Mouse (Mus musculus) ES-CJ7 (cell line): ENCODE measurements around the gene Add2.
A peak's percentile ranks its signal among the peaks of the same experiment; 100 is the strongest.

Source experiments
- DNase-seq: peaks from one replicate; pipeline ENCODE4 v3.0.0; 2011; ENCODE audit warnings: low read depth, low spot score

The Add2 gene

GRCm38 (mm10) chr6:86079323-86079722 lies 50.8 kb downstream of the Add2 start:
- DNase-seq = no peak

GRCm38 (mm10) chr6:86085518-86085917 lies 57.0 kb downstream of the Add2 start:
- peak; percentile 75 for DNase-seq

GRCm38 (mm10) chr6:86086851-86087571 lies 58.5 kb downstream of the Add2 start:
- DNase-seq = no peak

DNA sequence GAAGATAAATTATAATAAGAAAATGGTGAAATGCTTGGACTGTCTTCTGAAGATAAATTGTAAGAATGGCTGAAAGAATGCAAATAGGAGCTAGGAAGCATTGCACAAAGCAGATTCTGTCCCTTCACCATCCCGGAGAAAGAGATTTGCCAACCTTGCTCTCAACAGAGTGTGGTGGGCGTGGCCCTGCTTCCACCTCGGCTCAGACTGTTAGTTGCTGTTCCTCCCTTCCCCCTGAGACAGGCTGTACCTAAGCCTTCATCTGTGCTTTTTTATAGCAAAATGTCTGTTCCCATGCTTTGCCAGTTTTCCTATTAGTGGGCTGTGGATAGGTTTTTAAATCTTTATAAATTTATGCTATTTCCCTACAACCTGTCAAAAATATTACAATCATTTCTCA lies 59.3 kb downstream of the Add2 start:
- DNase-seq = no peak

DNA sequence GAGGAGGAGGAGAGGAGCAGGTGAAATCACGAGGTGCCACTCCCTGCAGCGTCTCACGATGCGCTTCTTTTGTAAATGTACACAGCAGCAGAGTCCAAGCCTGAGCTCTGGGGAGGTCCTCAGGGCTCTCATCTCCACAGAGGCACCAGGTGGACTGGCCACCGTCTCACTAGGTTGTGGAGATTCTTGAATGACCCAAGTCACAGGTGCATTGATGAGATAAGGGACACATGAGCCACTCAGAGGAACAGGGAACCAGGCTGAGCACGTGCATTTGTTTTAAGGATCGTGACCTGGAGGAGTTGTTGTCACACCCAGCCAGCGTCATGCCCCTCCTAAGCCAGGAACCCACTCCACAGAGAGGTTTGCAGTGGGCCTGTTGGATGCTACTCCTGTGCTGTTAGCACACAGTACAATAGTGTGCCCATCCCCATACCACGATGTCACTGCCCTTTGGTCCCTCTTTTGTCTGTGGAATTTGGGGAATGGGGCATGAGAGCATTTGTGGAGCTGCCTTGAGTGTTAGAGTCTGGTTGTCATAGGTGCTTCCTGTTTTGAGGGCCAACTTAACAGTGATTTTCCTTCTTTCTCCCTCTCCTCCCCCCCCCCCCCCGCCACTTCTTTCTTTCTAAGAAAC lies 65.8 kb downstream of the Add2 start:
- DNase-seq = no peak

GRCm38 (mm10) chr6:86095518-86095917 lies 67.0 kb downstream of the Add2 start:
- DNase-seq = no peak

- no peak for DNase-seq
Measured at GRCm38 (mm10) chr6:86096733-86097132, 68.3 kb downstream of the Add2 start.

GRCm38 (mm10) chr6:86097155-86097554 lies 68.7 kb downstream of the Add2 start:
- DNase-seq = no peak

- DNase-seq = peak; percentile 45
Measured at GRCm38 (mm10) chr6:86099003-86099402, 70.5 kb downstream of the Add2 start.

- DNase-seq = no peak
Measured at GRCm38 (mm10) chr6:86101451-86101850, 73.0 kb downstream of the Add2 start.

DNA sequence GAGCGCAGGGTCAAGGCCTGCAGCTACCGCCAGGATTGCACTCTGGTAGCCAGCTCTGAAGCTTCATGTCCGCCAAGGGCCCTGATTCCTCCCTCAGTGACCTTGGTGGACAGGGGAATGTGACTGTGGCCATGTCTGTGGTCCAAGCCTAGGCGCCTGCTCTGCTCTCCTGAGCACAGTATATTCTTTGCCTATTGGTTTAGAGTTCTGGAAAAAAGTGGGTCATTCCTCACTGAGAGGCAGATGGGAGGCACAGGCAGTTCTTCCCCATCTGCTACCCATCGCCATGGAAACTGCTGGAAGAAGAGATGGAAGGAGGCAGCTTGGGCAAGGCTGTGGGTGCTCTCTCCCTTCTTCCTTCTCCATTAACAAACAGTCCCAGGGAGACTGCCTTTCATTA lies 74.4 kb downstream of the Add2 start:
- no peak for DNase-seq

- no peak for DNase-seq
Measured at GRCm38 (mm10) chr6:86103614-86104013, 75.1 kb downstream of the Add2 start.

- no peak for DNase-seq
Measured at GRCm38 (mm10) chr6:86104719-86105118, 76.2 kb downstream of the Add2 start.

DNA sequence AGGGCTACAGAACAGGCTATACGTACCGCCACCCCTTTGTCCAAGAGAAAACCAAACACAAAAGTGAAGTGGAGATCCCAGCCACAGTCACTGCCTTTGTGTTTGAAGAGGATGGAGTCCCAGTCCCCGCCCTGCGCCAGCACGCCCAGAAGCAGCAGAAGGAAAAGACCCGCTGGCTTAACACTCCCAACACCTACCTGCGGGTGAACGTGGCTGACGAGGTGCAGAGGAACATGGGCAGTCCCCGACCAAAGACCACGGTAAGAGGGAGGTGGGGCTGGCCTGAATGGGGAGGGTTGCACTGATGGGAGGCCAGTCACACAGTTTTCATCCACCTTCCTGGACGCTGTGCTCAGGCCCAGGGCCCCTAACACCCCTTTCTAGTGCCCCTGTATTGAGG lies 77.6 kb downstream of the Add2 start:
- no peak for DNase-seq

GRCm38 (mm10) chr6:86107101-86107500 lies 78.6 kb downstream of the Add2 start:
- DNase-seq = no peak

DNA sequence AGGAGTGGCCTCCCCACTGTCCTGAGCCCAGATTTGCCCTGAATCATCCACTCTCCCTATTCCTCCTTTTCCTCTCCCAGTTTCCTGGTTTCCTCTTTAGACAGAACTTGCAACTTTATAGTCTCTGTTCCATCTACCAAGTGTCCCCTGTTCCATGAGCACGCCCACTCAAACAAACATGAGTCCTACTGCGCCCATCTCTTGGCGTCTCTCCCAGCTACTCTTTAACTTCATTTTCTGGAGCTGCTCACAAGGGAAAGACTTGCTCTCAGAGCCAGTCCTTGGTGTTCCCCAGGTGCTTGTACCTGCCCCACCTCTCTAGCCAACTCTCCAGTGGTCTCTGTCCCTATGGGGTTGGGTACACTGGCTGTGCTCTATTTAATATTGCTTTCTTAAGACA lies 87.4 kb downstream of the Add2 start:
- no peak for DNase-seq

DNA sequence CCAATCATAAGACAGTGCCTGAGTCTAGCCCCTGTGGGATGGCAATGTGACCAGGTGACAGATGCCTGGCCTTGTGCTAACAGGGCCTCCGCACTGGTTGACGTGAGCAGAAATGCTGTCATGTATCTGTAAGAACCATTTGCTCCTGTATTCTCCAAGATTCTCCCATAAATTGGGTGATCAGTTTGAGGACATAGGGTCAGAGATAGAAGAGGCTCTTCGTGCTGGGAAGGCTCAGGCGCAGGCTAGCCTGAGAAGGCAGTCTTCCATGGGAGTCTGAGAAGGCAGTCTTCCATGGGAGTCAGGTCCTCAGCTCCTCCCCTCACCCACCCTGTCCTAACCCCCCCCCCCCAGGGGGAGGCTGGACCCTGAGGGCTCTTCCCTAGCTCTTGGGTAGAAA lies 94.6 kb downstream of the Add2 start:
- DNase-seq = no peak

DNA sequence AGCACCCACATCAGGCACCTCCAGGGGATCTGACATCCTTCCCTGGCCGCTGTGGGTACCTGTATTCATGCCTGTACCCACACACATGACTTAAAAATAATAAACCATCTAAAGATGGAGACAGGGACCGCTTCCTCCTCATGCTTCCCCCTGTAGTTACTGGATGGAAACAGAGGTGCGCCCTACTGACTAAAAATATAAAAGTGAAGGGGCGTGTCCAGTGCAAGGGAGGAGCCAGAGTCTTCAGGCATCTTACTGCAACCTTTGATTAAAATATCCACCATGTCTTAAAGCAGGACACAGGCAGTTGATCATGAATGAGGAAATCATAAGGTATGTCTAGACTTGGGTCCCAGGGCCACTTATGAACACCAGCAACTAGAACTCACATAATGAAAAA lies 97.3 kb downstream of the Add2 start:
- no peak for DNase-seq

- DNase-seq = peak; percentile 51
Measured at GRCm38 (mm10) chr6:86126953-86127581, 98.6 kb downstream of the Add2 start.

DNA sequence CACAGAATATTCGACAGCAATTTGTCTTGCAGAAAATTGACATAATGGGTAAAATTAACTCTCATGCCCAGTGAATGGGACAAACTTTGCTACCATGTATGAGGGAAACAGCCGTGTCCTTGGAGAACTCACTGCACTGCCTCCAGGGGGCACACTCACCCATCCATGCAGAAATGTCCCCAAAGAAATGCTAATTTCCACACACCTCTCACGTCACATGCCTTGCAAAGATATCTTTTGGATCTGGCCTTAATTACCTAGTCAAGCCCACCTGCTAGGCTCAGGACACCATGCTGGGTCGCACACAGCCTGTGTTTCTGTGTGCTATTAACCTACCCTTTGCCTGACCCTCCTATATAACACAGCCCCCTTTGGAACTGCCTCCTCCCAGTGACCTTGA lies 100.0 kb downstream of the Add2 start:
- peak; percentile 71 for DNase-seq

DNA sequence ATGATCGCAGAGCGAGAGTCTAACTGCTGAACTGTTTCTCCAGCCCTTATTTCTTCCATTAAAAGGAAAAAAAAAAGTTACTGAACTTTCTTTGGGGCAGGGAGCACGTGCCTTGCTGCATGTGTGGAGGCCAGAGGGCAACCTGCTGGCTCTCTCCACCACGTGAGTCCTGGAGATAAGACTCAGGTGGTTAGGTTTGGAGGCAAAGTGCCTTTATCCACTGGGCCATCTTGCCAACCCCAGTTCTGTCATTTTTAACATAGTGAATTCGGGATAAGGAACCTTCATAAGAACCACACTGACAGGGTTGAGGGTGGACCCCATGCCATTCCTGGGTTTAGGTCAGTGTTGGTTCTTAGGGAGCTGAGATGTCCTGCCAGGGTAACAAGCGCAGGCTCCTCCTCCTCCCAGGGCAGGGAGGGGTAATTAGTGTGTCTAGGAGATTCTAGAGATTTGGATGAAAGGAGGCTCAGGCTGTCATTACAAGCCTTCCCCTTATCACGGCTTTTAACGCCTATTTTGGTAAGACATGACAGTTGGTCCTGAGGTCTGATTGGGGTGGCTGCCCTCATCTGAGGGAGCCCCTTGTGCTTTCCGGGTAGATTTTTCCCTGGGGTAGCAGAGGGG lies 101.5 kb downstream of the Add2 start:
- DNase-seq = no peak

DNA sequence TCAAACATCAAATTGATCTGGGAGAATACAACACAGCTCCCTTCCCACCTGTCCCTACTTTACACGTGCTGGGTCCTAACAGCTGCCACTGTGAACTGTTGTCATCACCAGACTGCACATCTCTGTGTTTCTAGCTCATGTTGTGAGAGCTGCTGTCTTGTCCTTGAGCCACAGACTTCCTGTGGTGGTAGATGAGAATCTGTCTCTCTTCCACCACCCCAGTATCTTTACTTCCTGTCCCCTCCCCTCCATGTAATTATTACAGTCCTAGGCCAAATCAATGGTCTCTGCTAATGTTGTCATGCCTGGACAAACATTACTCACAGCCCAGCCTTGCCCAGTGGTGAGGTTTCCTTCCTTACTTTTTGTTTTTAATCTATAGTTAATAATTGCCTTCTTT lies 105.4 kb downstream of the Add2 start:
- DNase-seq = no peak

GRCm38 (mm10) chr6:86136206-86136605 lies 107.7 kb downstream of the Add2 start:
- no peak for DNase-seq
